Mouse (Mus musculus) T-helper 2 cell (primary cell): ENCODE measurements around the gene Mmp20.

Experiments
- in situ Hi-C: fragments of 300-600 bp; cut with MboI, MseI; formaldehyde crosslinking; loops from one replicate; pipeline ENCODE4 v1.15.1; 2025; ENCODE audit warnings: high pct_unique_total_duplicates

Gene Mmp20

GRCm38 (mm10) chr9:7627931-7628330 lies at the start of gene Mmp20:
Gene Mmp20 (plus strand): TSS chr9:7628231.
- in situ Hi-C loops = no loop called here

GRCm38 (mm10) chr9:7590063-7590462 lies 38.0 kb upstream of the Mmp20 start:
- in situ Hi-C loops = no loop called here

- in situ Hi-C loops = no loop called here
Measured at GRCm38 (mm10) chr9:7593272-7593812, 34.7 kb upstream of the Mmp20 start.

GRCm38 (mm10) chr9:7594816-7595540 lies 33.1 kb upstream of the Mmp20 start:
- in situ Hi-C loops = loop anchor here (5.0 kb wide), 1 partner anchor 378 kb away; no protein-coding TSS in a partner anchor

- in situ Hi-C loops = loop anchor here (10.0 kb wide), 1 partner anchor 292 kb away; no protein-coding TSS in a partner anchor
Measured at GRCm38 (mm10) chr9:7602982-7603742, 24.9 kb upstream of the Mmp20 start.

- in situ Hi-C loops = loop anchor here (10.0 kb wide), 1 partner anchor 291 kb away; no protein-coding TSS in a partner anchor
Measured at GRCm38 (mm10) chr9:7604005-7604404, 24.0 kb upstream of the Mmp20 start.

GRCm38 (mm10) chr9:7605638-7606037 lies 22.4 kb upstream of the Mmp20 start:
- in situ Hi-C loops = loop anchor here (10.0 kb wide), 1 partner anchor 289 kb away; no protein-coding TSS in a partner anchor

- in situ Hi-C loops = no loop called here
Measured at GRCm38 (mm10) chr9:7622582-7622981, 5.4 kb upstream of the Mmp20 start.

GRCm38 (mm10) chr9:7633936-7634335 lies 5.9 kb downstream of the Mmp20 start:
- in situ Hi-C loops = no loop called here

GRCm38 (mm10) chr9:7647901-7648300 lies 19.9 kb downstream of the Mmp20 start:
- in situ Hi-C loops = no loop called here

- in situ Hi-C loops = no loop called here
Measured at GRCm38 (mm10) chr9:7650397-7651180, 22.6 kb downstream of the Mmp20 start.

GRCm38 (mm10) chr9:7652351-7653085 lies 24.5 kb downstream of the Mmp20 start:
- in situ Hi-C loops = no loop called here

- in situ Hi-C loops = no loop called here
Measured at GRCm38 (mm10) chr9:7657946-7658345, 29.9 kb downstream of the Mmp20 start.

- in situ Hi-C loops = no loop called here
Measured at GRCm38 (mm10) chr9:7659469-7660020, 31.5 kb downstream of the Mmp20 start.

GRCm38 (mm10) chr9:7661371-7661770 lies 33.3 kb downstream of the Mmp20 start:
- in situ Hi-C loops = no loop called here

- in situ Hi-C loops = no loop called here
Measured at GRCm38 (mm10) chr9:7669674-7670073, 41.6 kb downstream of the Mmp20 start.

GRCm38 (mm10) chr9:7672985-7673384 lies 45.0 kb downstream of the Mmp20 start:
- in situ Hi-C loops = no loop called here

GRCm38 (mm10) chr9:7678154-7678837 lies 50.3 kb downstream of the Mmp20 start:
- in situ Hi-C loops = no loop called here

GRCm38 (mm10) chr9:7682081-7682618 lies 54.1 kb downstream of the Mmp20 start:
- in situ Hi-C loops = no loop called here

- in situ Hi-C loops = no loop called here
Measured at GRCm38 (mm10) chr9:7686024-7686423, 58.0 kb downstream of the Mmp20 start.
